Mouse (Mus musculus) MEL-GATA-1-ER (cell line): ENCODE measurements around the gene Mxd1.

Experiments used
- DNase-seq: peaks from one replicate; pipeline ENCODE4 v3.0.0-alpha.2; 2012; ENCODE audit warnings: low read depth; ENCODE audit errors: extremely low read depth

Mxd1 gene

DNA sequence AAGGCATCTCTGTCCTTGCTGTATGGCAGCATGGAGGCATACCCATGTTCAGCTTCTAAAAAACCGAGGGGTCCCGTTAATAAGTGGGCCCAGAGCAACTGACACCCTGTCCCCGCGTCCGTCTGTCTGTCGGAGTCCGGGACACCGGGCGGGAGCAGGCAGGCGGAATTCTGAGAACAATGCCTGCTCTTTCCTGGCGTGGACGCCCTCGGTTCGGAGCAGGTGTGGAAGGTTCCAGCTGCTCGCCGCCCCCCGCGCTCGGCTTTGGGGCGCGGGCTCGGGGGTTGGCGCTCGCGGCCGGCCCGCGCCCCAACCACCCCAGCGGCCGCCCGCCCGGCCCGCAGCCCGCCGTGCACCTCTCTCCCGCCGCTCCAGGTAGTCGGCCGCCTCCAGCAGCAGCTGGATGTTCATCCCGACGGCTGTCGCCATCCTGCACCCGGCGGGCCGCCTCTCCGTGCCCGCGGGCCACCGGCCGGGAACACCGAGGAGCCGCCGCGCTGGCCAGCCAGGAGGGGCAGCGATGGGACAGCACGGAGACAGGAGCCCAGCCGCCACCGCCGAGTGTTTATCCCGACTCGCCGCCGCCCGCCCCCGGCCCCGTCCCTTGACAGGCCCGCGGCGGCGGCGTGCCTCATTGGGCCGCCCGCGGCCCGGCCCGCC, at the start of gene Mxd1:
Gene Mxd1 (minus strand): TSS at position 582 of the 660 bp plus-strand sequence.
- no peak for DNase-seq

DNA sequence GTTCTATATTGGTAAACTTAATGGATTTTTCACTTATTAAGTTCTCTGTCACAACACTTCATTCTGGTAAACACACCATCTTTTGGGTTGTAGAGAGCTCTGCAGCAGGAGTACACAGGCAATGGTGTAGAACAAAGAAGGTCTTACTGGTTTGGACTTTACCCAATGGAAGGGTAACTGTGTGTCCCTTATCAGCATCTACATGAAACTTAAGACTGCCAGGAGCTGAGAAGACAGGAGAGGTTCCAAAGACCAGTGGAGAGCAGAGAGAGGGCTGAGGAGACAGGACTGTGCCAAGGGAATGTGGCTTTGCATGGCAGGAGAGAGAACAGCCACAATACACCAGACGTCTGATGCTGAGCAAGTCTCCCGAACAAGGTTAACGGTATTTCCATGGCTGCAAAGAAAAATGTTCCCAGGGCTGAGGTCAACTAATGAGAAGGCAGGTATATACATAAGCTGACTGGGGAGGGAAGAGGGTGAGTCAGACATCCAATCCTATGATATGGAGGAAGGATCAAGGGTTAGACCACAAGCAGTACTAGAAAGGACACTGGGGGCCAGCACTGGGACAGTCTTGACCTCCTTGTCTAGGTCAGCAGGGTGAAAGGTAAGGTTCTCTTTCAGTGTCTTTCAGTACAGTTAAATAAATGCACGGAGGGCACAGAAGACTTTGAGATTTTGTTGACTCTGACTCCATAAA, 39.3 kb upstream of the Mxd1 start:
- DNase-seq, result no peak

DNA sequence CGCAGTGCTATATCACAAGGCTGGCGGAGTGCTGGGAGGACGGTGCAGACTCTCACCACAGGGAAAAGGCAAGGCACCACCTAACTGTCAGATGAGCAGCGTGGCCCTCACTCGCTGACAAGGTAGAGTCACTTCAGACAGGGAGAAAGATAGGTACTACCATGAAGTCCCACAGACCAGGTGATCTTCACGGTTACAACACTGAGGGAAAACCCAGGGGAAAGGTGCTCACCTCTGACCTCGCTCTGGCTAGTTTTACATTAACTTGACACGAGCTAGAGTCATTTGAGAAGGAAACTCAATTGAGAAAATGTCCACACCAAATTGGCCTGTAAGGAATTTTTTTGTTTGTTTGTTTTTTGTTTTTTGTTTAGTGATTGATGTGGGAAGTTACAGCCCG, 33.6 kb upstream of the Mxd1 start:
- no peak for DNase-seq

DNA sequence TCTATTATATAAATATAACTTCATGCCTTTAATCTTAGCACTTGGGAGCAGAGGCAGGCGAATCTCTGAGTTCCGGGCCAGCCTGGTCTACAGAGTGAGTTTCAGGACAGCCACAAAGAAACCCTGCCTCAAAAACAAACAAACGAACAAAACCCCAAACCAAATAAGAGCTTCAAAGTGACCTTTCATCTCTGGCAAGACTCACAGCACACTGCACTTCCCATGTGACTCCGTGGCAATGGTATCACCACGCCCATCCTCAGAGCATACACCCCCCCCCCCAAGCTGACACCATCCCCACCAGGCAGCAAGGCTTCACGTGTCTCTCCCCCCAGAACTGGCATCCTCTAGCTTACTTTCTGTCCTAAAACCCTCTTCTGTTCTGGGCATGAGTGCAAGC, 28.9 kb upstream of the Mxd1 start:
- DNase-seq, result no peak

DNA sequence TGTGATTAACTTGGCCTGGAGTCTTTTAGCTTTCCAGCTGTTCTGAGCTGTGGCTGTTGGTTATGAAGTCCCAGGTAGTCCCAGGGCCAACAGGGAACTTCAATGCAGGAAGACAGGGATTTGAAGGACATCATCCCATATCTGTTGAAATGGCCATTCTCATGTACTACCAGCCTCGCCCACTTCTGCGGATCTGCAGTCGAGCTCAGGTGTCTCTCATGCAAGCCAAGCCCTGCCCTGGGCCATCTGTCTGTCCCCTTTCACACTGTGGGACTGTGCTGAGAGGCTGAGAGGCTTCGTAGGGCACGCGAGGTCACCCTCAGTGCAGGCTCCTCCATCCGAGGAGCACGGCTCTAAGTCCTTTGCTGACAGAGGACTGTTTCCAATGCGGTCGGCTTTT, 27.3 kb upstream of the Mxd1 start:
- no peak for DNase-seq

DNA sequence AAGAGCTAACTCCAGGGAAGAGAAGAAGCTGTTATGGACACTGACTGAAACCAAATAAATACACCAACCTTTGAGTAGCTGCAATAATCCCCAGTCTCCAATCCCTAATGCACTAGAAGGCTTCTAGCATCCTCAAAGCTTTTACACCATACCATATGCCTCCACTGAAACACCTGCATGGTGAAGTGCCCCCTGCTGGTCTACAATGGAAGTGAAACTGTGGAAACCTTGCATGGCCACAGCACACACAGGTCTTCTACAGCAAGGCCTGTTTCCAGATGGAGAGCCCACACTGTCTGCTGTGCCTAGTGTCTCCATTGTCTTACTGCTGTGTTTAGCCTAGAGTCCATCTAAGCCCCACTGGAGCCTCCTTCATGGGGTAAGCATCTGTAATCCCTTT, 25.5 kb upstream of the Mxd1 start:
- peak; percentile 46 for DNase-seq

DNA sequence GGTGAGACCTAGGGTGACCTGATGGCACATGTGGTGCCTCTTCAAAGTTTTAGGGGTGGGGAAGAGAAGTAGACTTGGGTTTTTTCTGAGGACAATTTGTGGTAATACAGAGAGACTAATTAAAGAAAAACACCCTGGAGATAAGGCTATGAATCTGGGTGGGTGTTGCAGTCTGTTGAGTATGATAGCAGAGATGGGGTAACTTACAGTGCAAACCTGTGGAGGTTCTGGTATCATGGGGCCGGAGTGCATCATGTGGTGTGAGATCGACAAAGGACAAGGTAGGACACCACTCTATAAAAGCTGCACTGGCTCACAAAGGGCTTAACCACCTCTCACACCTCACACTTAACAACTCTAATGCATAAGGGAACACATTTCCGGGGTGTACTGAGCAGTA, 20.7 kb upstream of the Mxd1 start:
- no peak for DNase-seq

DNA sequence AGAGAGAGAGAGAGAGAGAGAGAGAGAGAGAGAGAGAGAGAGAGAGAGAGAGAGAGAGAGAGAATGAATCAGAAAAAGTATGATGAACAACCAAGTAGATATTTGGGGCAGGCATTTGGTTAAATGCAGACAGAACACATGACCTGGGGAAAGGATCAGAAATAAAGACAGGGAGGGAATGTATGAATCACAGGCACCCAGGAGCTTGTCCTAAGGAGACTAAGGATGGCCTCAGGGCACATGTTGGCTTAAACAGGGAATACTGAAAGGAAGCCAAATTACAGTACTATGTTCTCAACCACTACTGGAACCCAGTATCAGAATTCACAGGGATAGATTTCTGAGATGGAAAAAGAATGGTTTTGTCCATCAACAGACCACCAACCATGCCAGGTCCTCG, 18.0 kb upstream of the Mxd1 start:
- no peak for DNase-seq

DNA sequence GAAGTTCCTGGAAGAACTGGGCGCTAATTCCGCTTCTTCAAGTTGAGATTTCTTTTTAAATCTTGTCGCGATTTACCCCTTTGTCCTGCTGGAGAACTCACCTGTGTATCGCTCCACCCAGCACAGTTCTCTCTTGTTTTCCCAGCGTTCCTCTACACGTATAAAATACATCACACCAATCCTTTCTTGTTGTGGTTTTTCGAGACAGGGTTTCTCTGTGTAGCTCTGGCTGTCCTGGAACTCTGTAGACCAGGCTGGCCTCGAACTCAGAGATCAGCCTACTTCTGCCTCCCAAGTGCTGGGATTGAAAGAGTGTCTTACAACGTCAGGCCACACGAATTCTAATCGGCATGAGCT, 15.7 kb upstream of the Mxd1 start:
- DNase-seq, result no peak

DNA sequence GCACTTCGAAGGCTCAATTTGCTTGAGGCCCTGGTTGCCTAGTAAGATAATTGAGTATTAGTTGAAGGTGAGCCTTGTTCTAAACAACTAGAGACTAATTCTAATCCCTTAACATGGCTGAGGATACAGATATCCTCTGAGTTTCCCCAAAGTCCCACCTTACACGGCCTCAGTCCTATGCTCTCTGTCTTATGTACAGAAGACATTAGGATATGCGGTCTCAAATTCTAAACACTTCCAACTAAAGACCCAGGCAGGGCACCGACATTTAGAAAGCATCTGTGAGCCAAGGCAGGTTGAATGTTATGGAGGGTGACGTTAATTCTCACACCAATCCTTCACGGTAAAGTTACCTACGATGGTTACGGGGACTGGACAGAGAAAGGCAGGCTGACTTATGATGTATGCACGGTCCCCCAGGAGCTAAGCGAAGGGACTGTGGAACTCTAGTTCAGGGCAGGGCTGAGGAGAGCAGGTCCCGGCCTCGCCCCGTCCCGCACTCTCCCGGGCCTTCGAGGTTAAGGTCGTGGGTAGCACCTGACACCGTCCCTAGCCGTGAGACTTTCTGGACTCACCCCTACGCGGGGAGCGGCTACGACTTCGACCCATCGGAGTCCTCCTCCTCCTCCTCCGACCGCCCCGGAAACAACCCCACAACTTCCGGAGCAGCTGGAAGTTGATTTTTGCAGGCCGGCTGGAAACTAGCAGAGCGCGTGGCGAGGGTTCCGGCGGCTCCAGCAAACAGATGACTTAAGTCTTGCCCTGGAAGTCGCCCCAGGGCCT, 15.1 kb upstream of the Mxd1 start, which contains the start of gene Snrnp27:
Gene Snrnp27 (minus strand): TSS at position 651 of the 783 bp plus-strand sequence.
- peak; percentile 80 for DNase-seq

DNA sequence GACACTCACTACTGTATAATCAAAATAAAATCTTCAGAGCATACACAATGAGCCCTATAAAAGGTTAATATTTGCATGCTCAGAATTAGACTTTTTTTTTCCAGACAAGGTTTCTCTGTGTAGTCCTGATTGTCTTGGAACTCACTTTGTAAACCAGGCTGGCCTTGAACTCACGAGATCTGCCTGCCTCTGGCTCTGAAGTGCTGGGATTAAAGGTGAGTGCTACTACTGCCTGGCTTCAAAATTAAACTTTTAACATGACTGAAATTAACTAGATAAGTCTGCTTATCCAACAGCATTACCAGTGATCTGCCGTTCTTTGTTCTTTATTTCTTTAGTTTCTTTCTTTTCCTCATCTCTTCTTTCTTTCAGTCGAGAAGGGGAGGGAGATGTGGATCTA, 12.3 kb upstream of the Mxd1 start:
- DNase-seq, result no peak

DNA sequence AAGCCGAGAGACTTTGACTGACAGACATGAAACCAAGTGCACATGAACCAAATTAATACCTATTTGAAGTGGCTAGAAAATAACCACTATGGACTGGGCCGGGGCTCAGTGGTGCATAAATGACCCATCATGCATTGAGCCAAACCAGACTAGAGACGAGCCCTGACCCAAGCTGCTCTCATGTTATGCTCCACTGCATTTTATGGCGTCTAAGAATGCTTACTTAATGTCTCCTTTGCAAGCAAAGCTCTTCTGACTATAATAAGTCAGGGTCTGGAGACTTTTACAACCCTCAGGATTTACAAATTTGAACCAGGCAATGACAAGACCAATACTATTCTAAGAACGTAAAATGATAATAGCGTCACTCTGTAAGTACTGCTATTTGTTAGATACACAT, 9.4 kb upstream of the Mxd1 start:
- no peak for DNase-seq

DNA sequence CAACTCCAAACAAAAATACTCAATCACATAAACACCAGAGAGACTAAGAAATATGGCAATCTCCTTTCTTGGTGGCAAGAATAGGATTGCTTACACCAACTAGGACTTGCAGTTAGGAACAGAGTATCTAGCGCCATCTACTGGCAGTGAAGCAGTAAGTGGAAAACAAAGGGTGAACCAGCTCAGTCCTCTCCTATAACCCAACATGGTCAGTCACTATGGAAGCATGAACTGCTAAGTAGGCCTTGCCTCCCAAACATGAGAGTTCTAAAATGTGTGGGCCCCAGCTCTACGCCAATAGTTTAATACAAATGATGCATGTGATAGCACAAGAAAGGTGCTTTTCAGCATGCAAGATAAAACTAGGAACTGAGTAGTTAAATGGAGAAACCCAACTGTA, 1.9 kb upstream of the Mxd1 start:
- DNase-seq, result peak; percentile 78

DNA sequence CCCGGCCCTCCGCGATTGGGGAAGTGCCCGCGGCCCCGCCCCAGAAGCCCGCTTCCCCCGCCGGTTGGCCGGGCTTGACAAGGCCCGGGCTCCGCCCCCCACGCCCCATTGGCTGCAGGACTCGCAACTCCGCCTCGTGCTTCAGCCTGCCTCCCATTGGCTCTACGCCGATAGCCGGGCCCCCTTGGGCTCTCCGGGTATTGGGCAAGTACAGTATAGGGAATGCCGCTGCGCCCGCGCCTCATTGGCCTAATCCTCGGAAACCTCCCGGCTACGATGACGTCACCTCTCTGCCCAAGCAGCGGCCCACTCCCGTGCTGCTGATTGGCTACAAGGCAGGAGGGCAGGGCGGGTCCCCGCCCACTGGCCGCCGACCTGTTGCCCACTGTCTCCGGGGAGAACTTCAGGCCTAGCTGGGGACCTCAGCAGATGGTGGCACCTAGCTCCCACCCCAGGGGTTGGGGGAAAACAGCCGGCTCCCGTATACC, 323 bp upstream of the Mxd1 start:
- peak; percentile 99 for DNase-seq

DNA sequence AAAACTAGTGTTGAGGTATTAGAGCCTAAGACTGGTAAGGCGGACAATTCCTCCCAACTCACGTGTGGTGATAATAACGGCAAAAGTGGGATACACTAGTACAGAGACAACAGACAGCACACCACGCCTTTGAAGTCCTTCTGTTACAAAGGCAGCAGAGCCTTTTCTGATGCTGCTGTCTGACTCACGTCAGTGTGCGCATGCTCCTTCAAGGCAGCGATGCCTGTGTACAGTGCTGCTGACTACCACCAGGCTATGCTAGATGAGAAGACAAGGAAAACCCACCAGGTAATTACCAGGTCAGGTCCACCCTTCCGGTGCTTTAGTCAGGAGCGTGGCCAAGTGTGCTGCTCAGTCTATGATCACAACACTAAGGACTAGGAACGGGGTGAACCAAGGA, 1.9 kb downstream of the Mxd1 start:
- no peak for DNase-seq

DNA sequence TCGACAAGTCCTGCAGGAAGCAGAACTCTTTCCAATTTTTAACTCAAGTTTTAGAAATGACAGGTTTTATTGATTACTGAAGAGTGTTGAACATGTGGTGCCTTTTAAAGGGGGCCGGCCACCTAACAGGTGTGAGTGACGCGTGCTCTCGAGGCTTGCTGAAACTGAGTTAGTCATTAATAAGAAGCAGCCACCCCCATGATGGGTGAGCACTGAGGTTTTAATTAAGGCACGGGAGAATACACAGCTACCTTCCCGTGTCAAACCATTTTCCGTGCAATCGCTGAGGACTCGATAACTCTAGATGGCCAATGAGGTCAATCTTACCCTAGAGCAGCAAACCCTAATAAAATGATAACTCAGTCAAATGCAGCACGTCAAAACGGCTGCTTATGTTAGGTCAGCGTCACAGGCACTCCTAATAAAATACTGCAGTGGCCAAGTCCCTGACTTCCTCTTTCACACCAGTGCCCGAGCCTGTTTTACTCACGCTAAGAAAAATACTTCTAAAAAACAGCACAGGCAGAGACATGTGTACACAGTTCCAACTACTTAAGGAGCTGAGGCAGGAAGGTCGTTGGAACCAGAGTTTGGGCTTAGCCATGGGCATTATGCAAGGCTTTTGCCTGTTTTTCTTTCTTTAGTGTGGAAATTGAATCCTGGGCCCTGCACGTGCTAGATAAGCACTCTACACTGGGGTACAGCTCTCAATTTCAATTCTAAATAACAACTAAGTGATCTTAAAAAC, 3.2 kb downstream of the Mxd1 start:
- peak; percentile 74 for DNase-seq

DNA sequence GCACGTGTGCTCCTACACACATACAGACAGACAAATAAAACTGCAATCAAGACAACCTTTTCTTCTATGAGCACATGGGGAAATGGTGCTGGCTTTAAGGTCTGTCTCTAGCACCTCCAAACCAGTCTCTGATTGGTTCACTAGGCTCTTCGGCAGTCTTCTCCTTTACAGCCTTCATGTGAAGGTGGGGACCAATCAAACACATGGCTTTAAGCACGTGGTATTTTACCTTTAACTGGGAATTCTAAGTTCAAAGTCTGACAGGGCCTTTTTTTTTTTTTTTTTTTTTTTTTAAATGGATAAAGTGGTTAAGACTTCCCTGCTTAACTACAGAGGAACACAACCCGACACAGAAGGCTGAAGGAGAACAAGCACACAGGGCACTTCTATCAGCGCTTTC, 3.9 kb downstream of the Mxd1 start:
- DNase-seq, result no peak

DNA sequence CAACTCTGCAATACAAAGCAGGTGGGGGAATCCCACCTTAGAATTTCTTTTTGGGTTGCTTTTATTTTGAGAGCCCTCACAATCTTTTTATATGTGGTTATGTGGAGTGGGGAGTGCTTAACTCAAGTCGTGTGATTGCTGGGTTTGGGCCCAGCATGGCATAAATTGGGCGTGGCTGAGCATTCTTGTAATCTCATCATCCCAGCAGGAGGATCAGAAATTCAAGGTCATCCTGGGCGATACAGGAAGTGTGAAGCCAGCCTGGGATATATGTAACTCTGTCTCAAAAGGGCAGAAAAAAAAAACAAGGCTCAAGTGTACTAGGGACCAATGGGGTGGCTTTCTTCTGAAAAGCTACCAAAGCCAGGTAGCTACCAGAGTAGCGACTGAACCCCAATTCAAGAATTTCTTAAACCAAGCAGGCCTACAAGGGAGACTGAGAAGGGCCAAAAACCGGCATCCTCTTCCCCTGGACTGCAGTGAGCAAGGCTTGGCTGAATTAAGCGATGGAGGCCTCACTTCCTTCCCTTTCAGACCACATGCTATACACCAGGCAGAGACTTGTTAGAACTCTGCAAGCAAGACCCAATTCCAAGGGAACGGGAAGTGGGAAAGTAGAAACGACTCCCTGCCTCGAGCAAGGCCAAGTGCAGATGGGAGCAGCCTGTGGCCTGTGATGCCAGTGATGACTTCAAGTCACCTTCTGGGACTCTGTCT, 8.6 kb downstream of the Mxd1 start:
- DNase-seq, result no peak

DNA sequence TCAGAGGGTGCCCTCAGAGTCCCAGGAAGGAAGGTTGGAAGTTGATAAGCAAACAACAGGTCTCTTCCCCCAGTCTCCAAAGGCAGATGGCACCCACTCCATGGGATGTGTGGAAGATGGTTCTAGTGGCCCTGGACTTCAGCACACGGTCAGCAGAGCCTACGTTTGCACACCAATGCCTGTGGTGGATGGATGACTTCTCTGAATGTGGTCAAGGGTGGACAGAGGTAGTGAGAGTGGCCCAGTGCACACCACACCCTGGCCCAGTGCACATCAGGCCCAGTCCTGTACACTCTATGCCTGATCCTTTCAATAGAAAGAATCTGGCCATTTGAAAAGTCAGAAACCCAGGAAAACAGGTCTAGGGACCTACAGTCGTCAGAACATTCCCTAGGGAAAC, 10.5 kb downstream of the Mxd1 start:
- DNase-seq, result no peak

DNA sequence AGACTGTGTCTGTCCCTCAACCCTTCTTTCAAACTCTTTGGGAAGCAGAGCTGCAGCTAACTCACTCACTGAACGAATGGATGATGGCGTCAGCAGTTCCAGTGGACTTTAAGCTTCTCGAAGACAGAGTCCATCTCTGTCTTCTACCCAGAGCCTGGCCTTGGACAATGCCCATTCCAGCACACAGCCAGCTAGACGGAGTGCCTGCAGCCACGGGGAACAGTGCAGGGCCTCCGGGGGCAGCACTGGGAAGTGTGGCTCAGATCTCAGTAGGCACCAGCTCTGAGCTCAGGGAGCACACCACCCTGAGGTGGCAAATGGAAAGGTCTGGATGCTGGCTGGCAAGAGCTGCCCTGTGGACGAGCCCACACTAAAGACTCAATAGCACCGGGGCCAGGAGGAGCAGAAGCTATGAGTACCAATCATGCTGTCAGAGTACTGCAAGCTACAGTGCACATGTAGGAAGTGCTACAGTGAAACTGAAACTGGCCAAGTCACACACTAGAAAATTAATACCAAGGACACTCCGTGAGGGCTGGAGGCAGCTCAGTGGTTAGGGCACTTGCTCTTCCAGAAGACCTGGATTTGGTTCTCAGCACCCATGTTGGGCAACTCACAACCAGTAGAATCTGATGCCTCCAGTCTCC, 14.6 kb downstream of the Mxd1 start:
- DNase-seq, result no peak

DNA sequence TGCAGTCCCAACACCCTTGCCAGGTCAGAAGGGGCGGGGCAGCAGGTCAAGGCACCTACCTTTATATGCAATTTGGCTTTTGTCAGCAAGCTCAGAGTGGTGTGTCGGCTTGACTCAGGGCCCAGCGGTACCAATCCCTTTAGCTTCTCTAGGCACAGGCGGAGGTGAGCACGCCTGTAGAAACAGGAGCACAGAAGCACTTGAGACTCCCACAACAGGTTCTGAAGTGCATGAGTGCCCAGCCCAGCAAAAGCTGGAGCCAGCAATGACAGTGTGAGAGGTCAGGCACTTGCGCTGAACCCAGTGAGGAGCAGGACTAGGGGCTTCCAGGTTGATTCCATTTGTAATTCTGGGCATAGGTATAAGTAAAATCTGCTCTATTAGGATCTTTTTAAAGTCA, 15.9 kb downstream of the Mxd1 start:
- no peak for DNase-seq
